Mouse (Mus musculus) Patski (cell line): ENCODE measurements around the gene Foxa3. TPM values are rescaled to one million over a fixed set of nuclear protein-coding genes. Genes with fewer than 3 reads are reported as not detected.

Experiments
- ATAC-seq: fragments of 100-300 bp; one replicate; pipeline ENCODE4 v1.8.0; 2021
- CTCF ChIA-PET: fragments of 350-600 bp; sonication (Branson Sonifier 250); formaldehyde crosslinking; loops from one replicate; lab custom pipeline; 2022; ENCODE audit warnings: inconsistent platforms; lab: Charles Lee
- POLR2A ChIA-PET: fragments of 350-600 bp; sonication (Branson Sonifier 250); formaldehyde crosslinking; loops from one replicate; lab custom pipeline; 2022; ENCODE audit warnings: antibody characterized with exemption, inconsistent platforms; lab: Charles Lee
- DNase-seq: peaks from one replicate; pipeline ENCODE4 v3.0.0-alpha.2; 2011; ENCODE audit warnings: low read depth, low spot score
- H3K27me3 ChIP-seq: fragments of 371-371 bp; one replicate; pipeline ENCODE4 v1.5.1; 2021
- CTCF ChIP-seq: fragments of 100-300 bp; IDR thresholded peaks from one replicate; pipeline ENCODE4 v1.5.1; 2021
- in situ Hi-C: fragments of 300-500 bp; cut with MboI; formaldehyde crosslinking; loops from 3 replicates; pipeline ENCODE4 v1.11.1; 2018; ENCODE audit warnings: low pct_unique_long_range_greater_than_20kb, mixed read lengths
- polyA plus RNA-seq: library from polyadenylated mRNA; unstranded; gene quantifications from one replicate; pipeline ENCODE4 v1.2.3, GENCODE M21; 2021

Foxa3 gene
- polyA plus RNA-seq, 1 experiment from 2014 or later: 0.09 TPM

DNA sequence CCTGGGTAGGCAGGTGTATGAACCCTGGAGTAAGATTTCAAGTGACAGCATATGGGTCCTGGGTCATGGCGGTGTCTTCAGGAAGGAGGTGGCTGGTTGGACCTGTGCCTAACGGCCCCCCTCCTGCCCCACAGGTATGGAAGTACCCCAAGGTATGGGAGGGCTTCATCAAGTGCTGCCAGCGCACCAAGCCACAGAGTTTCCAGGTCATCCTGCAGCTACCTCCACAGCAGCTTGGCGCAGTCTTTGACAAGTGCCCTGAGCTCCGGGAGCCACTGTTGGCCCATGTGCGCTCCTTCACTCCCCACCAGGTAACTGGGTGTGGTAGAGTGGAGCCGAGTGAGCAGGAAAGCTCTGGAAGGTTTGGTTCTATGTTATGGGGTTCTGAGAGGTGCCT, 29.8 kb upstream of the Foxa3 start:
- POLR2A ChIA-PET: interaction anchor here (1.7 kb wide), 1 partner anchor 9 kb away, joined by 5 read pairs; no protein-coding TSS in a partner anchor
- DNase-seq (no peak), ATAC-seq (no peak)

DNA sequence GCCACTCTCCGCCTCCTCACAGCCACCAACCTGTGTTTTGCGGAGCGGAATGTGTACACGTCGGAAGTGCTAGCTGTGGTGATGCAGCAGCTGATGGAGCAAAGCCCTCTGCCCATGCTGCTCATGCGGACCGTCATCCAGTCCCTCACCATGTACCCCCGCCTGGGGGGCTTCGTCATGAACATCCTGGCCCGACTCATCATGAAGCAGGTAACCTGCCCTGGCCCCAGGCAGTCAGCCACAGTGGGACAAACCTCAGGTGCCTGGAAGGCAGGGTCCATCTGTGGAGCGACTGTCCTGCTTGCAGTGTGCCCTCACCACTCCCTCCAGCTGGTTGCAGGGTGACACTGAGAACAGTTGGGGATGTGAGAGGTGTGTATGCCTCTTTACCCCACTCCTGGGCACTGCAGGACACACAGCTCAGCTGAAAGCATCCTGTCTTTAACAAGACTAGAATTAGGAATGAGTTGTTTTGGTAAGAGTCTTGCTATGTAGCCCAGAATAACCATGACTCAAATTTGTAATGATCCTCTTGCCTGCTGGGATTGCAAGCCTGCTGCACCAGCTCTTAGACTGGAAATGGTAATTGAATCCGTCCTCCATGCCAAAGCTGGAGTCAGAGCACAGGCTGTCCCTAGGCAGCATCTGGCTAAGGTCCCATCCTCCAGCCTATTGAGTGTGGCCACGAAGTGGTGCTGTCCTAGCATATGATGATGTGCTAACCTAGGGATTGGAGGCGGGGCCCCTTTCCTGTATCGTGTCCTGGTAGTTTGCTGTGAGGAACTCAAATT, 29.2 kb upstream of the Foxa3 start:
- in situ Hi-C loops: no loop called here
- POLR2A ChIA-PET: interaction anchor here (1.7 kb wide), 1 partner anchor 8 kb away, joined by 5 read pairs; no protein-coding TSS in a partner anchor

More for the DNA sequence above, 29.8 kb upstream of the Foxa3 start:
- no peak for TF ChIP-seq CTCF
- CTCF ChIA-PET: no interaction called here
- in situ Hi-C loops: no loop called here
- H3K27me3 ChIP-seq: no peaks in the 10 kb centered on the region

DNA sequence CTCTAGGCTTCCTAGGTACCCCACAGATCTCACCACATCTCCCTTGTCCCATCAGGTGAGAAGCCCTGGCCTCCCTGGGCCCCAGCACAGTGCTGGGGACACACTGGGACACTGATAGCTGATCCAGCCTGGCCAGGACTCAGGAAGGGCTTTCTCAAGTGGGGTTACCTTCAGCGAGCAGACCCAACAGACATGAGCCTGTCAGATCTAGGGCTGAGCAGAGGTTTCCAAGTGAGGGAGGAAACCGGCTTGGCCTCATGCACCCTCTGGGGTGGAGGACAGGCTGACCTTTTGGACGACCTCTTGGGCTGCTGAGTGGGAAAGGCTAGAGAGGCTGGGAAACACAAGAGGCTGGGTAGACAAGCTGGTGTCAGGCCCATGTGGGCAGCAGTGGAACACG, 27.8 kb upstream of the Foxa3 start:
- DNase-seq (no peak), ATAC-seq (no peak)
- CTCF ChIA-PET: no interaction called here
- in situ Hi-C loops: no loop called here
- POLR2A ChIA-PET: no interaction called here
- no peak for TF ChIP-seq CTCF
- no peaks in the 10 kb centered on the region for H3K27me3 ChIP-seq

More for the DNA sequence above, 29.2 kb upstream of the Foxa3 start:
- ATAC-seq (no peak), DNase-seq (no peak)
- CTCF ChIA-PET: no interaction called here
- TF ChIP-seq CTCF: no peak
- H3K27me3 ChIP-seq: no peaks in the 10 kb centered on the region

DNA sequence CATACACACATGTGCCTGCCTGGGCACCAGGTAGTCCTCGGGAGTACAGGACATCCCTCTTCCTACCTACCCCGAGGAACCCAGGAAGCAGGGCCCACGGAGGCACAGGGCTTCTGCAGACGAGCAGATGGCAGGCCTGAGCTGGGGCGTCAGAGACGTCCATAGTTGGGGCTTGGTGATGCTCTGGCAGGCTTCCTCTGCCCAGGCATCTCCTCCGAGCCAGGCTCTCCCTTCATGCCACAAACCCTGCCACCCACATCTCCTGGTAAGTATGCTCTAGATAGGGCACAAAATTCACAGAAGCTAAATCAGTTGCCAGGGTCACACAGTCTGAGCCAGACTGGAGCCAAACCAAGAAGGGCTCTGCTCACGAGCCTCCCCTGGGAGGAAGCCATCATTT, 26.8 kb upstream of the Foxa3 start:
- ChIA-PET CTCF (no interaction called here), POLR2A (no interaction called here)
- no peak for DNase-seq
- in situ Hi-C loops: no loop called here
- no peak for TF ChIP-seq CTCF
- no peak for ATAC-seq
- H3K27me3 ChIP-seq: no peaks in the 10 kb centered on the region

DNA sequence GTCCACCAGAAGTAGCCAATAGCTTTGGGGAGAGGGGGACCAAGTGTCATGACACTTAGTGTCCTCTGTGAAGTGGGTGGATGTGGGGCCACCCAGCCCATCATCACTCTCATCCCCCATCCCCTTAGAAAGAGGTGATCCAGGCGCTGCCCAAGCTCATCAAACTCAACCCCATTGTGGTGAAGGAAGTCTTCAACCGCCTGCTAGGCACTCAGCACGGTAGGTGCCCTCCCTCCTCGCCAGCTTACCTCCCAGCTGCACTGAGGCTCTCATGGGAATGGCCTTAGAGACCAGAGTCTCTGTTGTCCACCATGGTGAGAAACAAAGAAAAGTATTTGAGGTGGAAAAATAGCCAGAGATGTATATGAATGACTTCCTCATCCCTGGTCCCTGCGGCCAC, 25.9 kb upstream of the Foxa3 start:
- CTCF ChIA-PET: interaction anchor here (0.8 kb wide), 1 partner anchor 15 kb away, joined by 3 read pairs; no protein-coding TSS in a partner anchor
- ATAC-seq (no peak), DNase-seq (no peak)
- H3K27me3 ChIP-seq: no peaks in the 10 kb centered on the region
- POLR2A ChIA-PET: no interaction called here
- TF ChIP-seq CTCF: no peak
- in situ Hi-C loops: no loop called here

DNA sequence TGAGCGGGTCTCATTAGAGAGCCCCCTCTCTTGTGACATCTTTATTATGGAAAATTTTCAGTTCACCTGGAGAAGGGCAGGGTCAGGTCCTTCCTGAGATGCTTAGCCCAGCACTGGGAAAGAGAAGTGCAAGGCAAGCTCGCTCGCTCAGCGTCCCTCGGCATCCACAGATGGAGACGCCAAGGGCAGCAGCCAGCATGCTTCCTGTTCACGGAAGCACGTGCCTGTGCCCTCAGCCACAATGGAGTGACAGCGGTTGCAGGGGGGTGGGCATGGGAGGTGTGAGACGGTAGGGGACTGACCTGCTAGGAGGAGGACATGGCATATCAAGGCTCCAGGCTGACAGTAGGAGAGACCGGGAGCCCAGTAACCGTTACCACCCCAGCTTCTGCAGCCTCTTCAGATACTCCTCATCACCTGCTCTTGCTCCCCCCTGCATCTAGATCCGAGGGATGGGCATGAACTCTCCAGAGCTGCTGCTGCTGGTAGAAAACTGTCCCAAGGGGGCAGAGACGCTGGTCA, 24.7 kb upstream of the Foxa3 start:
- in situ Hi-C loops: no loop called here
- H3K27me3 ChIP-seq: no peaks in the 10 kb centered on the region
- no peak for DNase-seq
- TF ChIP-seq CTCF: no peak
- ChIA-PET CTCF (interaction anchor here (1.6 kb wide), 1 partner anchor 8 kb away, joined by 3 read pairs; no protein-coding TSS in a partner anchor), POLR2A (no interaction called here)
- no peak for ATAC-seq

DNA sequence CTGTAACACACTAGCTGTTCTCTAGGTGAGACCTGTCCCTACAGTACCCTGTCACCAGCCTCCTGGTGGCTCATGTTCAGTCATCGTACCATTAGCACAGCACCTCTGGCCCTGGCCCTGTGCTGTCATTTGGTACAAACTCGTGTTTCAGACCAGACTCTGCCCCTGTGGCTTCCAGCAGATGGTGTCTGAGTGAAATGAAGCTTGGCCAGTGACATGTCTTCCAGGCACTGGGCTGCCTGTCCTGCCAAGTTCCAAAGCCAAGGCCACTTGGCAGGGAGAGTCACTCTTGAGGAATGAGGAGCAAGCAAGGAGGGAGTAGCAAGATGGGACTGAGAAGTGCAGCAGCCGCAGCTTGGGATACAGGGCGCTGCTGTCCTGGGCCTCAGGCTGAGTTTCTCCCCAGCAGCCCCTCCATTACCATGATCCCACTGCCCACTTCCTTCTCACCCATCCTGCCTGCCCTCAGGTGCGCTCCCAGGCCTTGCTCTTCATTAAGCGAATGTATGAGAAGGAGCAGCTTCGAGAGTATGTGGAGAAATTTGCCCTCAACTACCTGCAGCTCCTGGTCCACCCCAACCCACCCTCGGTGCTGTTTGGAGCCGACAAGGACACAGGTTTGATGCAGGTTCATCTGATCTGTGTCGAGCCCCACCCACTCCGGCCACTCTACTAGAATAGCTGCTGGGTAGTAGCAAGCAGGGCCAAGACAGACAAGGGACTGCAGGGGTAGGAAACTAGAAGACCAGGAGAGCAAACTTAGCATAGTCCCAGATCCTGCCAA, 23.1 kb upstream of the Foxa3 start:
- ChIA-PET POLR2A (interaction anchor here (1.3 kb wide), 1 partner anchor 13 kb away, joined by 6 read pairs; no protein-coding TSS in a partner anchor), CTCF (interaction anchor here (1.2 to 1.6 kb wide), 2 partner anchors 9 to 13 kb away, joined by 3 read pairs; no protein-coding TSS in a partner anchor)
- no peak for TF ChIP-seq CTCF
- ATAC-seq (no peak), DNase-seq (no peak)
- in situ Hi-C loops: no loop called here
- H3K27me3 ChIP-seq: no peaks in the 10 kb centered on the region

DNA sequence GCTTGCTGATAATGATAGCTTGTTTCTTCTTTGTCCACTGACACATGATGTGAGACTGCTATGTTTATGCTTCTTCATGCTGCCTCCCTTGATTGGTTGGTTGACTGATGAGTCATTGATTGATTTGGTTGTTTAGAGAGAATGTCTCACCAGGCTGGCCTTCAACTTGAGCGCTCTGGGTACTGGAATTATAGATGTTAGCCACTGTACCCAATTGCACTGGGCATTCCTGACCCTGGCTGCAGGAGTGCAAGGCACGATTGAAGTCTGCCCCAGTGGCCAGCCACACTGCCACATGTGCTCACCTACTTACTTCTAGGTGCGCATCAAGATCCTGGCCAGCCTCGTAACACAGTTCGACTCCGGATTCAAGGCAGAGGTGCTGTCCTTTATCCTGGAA, 21.3 kb upstream of the Foxa3 start:
- TF ChIP-seq CTCF: no peak
- H3K27me3 ChIP-seq: no peaks in the 10 kb centered on the region
- no peak for DNase-seq
- no peak for ATAC-seq
- in situ Hi-C loops: no loop called here
- ChIA-PET POLR2A (interaction anchor here (1.7 kb wide), 1 partner anchor 8 kb away, joined by 5 read pairs; no protein-coding TSS in a partner anchor), CTCF (interaction anchor here (1.3 kb wide), 1 partner anchor 17 kb away, joined by 3 read pairs; no protein-coding TSS in a partner anchor)

DNA sequence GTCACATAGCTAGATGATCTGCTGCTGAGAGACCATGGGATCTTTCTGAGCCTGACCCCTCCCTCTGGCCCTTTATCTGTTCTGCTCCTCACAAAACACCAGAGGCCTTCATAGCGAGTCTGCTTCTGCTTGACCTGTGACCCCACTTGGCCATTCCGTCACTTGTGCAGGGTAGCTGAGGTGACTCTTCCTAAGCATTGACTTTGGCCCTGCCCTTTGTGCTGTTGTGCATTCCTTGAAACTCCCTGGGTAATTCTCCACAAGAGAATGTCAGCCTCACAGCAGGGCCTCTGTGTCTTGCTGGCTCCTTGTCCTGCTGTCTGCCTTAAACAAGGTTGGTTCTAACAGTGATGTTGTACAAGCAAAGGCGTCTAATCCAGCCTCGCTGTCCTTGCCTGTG, 8.3 kb upstream of the Foxa3 start:
- TF ChIP-seq CTCF: no peak
- ChIA-PET CTCF (no interaction called here), POLR2A (no interaction called here)
- no peak for ATAC-seq
- in situ Hi-C loops: loop anchor here (5.0 kb wide), 1 partner anchor 134 kb away; no protein-coding TSS in a partner anchor
- DNase-seq: no peak
- no peaks in the 10 kb centered on the region for H3K27me3 ChIP-seq

DNA sequence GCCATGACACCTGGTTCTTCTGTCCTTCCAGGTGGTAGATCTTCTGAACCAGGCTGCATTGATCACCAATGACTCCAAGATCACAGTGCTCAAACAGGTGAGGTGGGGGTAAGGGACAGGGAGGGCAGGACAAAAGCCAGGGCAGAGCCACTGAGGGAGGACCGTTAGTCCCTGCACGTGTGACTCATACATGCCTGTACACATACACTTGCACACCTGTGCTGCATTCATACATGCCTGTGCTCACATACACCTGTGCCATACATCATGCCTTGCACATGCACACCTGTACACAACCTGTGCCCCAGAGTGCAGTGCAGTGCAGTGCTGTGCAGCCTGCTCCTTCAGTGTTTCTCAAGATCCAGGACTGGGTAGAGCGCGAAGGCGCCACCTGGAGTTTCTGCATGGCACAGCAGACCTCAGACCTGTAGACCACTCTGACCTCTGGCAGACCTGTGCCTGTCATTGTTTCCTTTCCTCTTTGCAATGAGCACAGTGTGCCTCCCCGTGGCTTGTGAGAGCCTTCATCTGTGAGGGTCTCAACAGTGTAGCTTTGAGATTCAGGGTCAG, 5.8 kb upstream of the Foxa3 start:
- DNase-seq (no peak), ATAC-seq (peak; percentile 63)
- H3K27me3 ChIP-seq: no peaks in the 10 kb centered on the region
- in situ Hi-C loops: no loop called here
- POLR2A ChIA-PET: no interaction called here
- TF ChIP-seq CTCF: no peak
- CTCF ChIA-PET: interaction anchor here (0.8 to 1.2 kb wide), 2 partner anchors 24 to 132 kb away, joined by 3 read pairs; no protein-coding TSS in a partner anchor
